Mouse (Mus musculus) CH12.LX (cell line): ENCODE data around the gene Ttc7.

Experiments
- CTCF ChIP-seq, 2 experiments: IDR thresholded peaks in 1 of 2; conservative IDR thresholded peaks in 1 of 2; 2 replicates each; pipeline ENCODE4 v1.5.1; 2011 to 2012; ENCODE audit warnings: low read depth in 2 of 2, low read length in 2 of 2, improper control_type of control experiment in 1 of 2, inconsistent platforms in 1 of 2, mild to moderate bottlenecking in 1 of 2, moderate library complexity in 1 of 2
- IRF4 ChIP-seq: IDR thresholded peaks from 2 replicates; pipeline ENCODE4 v1.6.1; 2014; ENCODE audit warnings: low read depth, mild to moderate bottlenecking, inconsistent platforms, low read length, improper control_type of control experiment
- KAT2A ChIP-seq: IDR thresholded peaks from 2 replicates; pipeline ENCODE4 v1.6.1; 2012; ENCODE audit warnings: low read length, improper control_type of control experiment, inconsistent platforms; ENCODE audit not compliant: insufficient replicate concordance
- PAX5 ChIP-seq: IDR thresholded peaks from 2 replicates; pipeline ENCODE4 v1.6.1; 2012; ENCODE audit warnings: low read length, inconsistent platforms, mixed read lengths
- POLR2A ChIP-seq: IDR thresholded peaks from 2 replicates; pipeline ENCODE4 v1.6.1; 2011; ENCODE audit warnings: low read depth, mild to moderate bottlenecking, improper control_type of control experiment, low read length
- USF2 ChIP-seq: conservative IDR thresholded peaks from 2 replicates; pipeline ENCODE4 v1.6.1; 2011; ENCODE audit warnings: low read depth, low read length, improper control_type of control experiment

DNA sequence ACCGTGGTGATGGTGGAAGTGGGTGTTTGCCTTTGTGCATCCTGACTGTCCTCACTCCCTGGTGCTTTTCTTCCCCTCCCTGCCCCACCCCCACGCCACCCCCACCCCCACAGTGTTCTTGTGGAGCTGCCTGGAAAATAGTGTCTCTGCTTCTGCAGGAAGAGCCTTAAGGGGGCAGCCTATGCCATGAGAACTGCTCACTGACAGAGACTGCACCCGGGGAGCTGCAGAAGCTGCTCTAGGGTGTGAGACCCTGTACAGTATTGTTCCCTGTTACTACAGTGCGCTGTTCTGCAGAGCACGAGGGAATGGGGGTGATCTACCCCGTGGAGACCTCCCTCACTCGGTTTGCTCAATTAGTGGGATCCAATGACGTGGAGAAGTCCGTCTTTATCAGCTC, 66.4 kb downstream of the Ttc7 start:
- TF ChIP-seq CTCF (conservative IDR thresholded peaks at IDR 0.05 in 1 of 2, IDR thresholded peaks at IDR 0.05 in 1 of 2; ENCODE audit: low read depth in 2 of 2, low read length in 2 of 2) (peak in 1 of 2 experiments; percentile 23; a peak in 1 of 4 replicates), KAT2A (no peak), IRF4 (no peak), POLR2A (no peak), PAX5 (no peak), USF2 (no peak)
